Mouse (Mus musculus): ENCODE measurements around the gene Rasgef1c. TPM values are rescaled to one million over a fixed set of nuclear protein-coding genes. Genes with fewer than 3 reads are reported as not detected.

Rasgef1c gene
- polyA plus RNA-seq, 1 experiment from 2014 or later: 31.7 TPM

DNA sequence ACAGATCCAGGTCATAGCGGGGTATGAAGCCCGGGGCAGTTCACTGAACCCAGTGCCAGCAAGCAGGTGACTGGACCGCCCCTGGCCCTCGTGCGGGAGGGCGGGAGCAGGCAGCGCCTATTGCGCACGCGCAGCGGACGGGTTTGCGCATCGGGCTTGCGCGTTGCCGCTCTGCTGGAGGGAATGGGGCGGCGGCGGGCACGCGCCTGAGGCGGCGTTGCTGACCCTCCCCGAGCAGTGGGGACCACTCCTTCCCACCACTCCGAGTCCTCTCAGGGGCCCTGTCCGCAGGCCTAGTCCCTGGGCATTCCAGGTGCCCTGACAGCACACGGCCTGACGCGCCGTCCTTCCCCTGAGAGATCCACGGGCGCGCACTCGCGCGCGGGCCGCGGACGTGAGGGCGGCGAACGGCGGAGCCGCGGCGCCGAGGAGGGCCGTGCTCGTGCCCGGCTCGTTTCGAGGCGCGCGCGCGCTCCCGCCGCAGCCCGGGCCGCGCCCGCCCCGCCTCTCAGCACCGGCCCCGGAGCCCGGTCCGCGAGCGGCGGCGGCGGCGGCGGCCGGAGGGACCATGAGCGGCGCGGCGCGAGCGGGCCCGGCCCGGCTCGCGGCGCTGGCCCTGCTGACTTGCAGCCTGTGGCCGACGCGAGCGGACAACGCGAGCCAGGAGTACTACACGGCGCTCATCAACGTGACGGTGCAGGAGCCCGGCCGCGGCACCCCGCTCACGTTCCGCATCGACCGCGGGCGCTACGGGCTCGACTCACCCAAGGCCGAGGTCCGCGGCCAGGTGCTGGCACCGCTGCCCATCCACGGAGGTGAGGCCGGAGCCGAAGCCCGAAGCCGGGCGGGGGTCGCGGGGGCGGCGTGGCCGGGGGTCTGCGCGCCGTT lies 123.4 kb downstream of the Rasgef1c start, which contains the start of gene Rnf130:
Gene Rnf130 (plus strand): TSS at position 514 of the 888 bp plus-strand sequence.
- Histone ChIP-seq H3K27ac (peak within 1 kb of the TSS; percentile 98), H3K4me3 (replicated peaks; ENCODE audit: low read length) (peak within 1 kb of the TSS; percentile 68), H3K9me3 (ENCODE audit: control insufficient read depth, low read length) (no peaks in the 10 kb centered on the region), H3K4me2 (replicated peaks) (peak within 1 kb of the TSS; percentile 76), H3K36me3 (replicated peaks; ENCODE audit: control insufficient read depth, insufficient read depth) (no peaks in the 10 kb centered on the region), H3K9ac (peak within 1 kb of the TSS; percentile 96), H3K4me1 (replicated peaks; ENCODE audit: control insufficient read depth, insufficient read depth, low read length) (peaks cover 35% of the 10 kb centered on the region), H3K27me3 (ENCODE audit: control insufficient read depth, insufficient read depth, low read length) (no peaks in the 10 kb centered on the region)
- 1% methylated on average over 107 of the region's 129 CpGs for WGBS
- DNase-seq (ENCODE audit: low spot score): peak; percentile 98
- peak; percentile 88 for ATAC-seq (ENCODE audit: low FRiP score)

DNA sequence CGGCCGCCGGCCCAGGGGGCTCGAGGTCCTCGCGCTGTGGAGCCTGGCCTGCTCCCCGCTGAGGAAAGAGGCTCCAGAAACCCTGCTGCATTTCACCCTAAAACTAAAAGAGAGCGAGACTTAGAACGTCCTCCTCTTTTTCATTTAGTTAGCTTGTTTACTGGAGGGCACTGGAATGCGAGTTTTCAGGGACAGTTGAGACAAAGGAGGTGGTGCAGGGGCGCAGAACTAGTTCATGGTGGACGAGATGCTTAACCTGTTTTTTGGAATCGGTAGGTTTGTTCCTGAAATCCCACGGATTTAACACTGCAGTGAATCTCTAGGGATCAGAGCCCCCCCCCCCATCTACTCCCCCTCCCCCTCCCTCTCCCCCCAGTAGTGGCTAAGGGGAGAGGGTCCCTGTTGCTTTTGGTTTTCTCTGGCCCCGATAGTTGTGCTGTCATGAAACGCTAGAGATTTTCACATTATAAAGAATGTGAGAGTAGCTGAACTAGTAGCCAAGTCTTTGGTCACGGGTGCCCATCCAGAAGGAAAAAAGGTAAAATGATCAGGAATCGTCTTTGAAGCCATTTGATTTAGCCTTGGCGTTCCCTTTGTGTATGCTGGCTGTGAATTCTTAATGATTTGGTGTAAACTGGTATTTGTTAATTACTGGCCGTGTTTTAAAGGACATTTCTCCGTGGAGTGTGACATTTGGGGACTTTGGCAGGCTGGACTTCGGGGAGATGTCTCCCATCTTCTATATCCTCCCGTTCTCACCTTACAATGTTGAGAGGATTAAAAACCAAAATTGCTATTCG lies 124.3 kb downstream of the Rasgef1c start:
- peaks cover 35% of the 10 kb centered on the region for H3K4me1 ChIP-seq (replicated peaks; ENCODE audit: control insufficient read depth, insufficient read depth, low read length)

DNA sequence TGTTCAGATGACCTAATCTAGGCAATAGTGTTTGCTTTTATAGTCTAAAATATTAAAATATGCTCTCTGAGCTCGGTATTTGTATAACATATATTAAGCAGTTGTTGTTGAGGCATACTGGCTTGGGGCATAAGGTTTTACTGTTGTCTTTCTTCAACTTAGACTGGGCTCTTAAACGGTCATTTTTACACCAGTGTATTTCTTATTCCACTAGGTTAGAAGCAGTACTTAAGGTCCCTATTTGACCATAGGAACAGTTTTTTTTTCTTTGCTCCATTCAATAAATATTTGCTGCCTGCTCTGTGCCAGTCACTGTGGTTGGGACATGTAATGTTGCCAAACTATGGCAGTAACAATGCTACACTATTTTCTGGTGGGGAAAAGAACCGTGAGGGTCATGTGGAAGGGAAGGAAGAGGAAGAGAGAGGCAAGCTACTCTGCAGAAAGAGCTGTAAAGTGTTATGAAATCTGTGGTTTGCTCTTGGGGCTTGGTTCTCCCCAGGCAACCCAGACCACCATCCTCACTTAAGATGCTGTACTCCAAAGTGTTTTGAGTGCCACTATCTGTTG lies 125.0 kb downstream of the Rasgef1c start:
- peak overlapping the region; percentile 76 for H3K4me2 ChIP-seq (replicated peaks)
- no peaks in the 10 kb centered on the region for H3K36me3 ChIP-seq (replicated peaks; ENCODE audit: control insufficient read depth, insufficient read depth)
- peak overlapping the region; percentile 96 for H3K9ac ChIP-seq
- no peaks in the 10 kb centered on the region for H3K9me3 ChIP-seq (ENCODE audit: control insufficient read depth, low read length)
- peak overlapping the region; percentile 98; the same call in 1 of the 2 replicates for H3K27ac ChIP-seq
- DNase-seq (ENCODE audit: low spot score) (peak; percentile 33), ATAC-seq (ENCODE audit: low FRiP score) (no peak)
- peaks cover 39% of the 10 kb centered on the region for H3K4me1 ChIP-seq (replicated peaks; ENCODE audit: control insufficient read depth, insufficient read depth, low read length)
- H3K4me3 ChIP-seq (replicated peaks; ENCODE audit: low read length): peak overlapping the region; percentile 68
- 23% methylated on average over 3 of the region's 3 CpGs for WGBS
- H3K27me3 ChIP-seq (ENCODE audit: control insufficient read depth, insufficient read depth, low read length): no peaks in the 10 kb centered on the region

More for the DNA sequence above, 124.3 kb downstream of the Rasgef1c start:
- 4% methylated on average over 24 of the region's 24 CpGs for WGBS
- Histone ChIP-seq H3K4me3 (replicated peaks; ENCODE audit: low read length) (peak overlapping the region; percentile 68), H3K4me2 (replicated peaks) (peak overlapping the region; percentile 76), H3K9me3 (ENCODE audit: control insufficient read depth, low read length) (no peaks in the 10 kb centered on the region), H3K36me3 (replicated peaks; ENCODE audit: control insufficient read depth, insufficient read depth) (no peaks in the 10 kb centered on the region), H3K9ac (peak overlapping the region; percentile 96), H3K27me3 (ENCODE audit: control insufficient read depth, insufficient read depth, low read length) (no peaks in the 10 kb centered on the region), H3K27ac (peak overlapping the region; percentile 98)
- DNase-seq (ENCODE audit: low spot score) (peak; percentile 39), ATAC-seq (ENCODE audit: low FRiP score) (no peak)

DNA sequence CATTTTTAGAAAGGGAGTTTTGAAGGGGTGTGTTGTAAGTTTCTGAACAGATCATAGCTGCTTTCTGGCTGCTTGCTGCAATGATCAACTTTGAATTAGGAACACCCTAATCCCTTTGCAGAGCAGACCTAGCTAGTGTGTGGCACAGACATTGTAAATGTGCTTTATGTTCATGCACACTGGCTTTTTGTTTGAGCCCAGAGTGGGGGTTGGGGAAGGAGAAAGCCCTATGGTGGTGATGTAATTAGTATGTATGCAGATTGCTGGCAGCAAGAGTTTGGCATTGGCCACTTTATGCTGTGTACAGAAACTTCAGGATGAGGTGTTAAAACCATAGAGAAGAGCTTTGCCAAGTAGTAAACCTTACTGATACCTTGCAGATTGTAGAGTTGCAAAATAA lies 126.8 kb downstream of the Rasgef1c start:
- ATAC-seq (ENCODE audit: low FRiP score) (no peak), DNase-seq (ENCODE audit: low spot score) (no peak)
- H3K9ac ChIP-seq: 0 out of 2 replicates have a peak overlapping the region, but pooled peaks have one; percentile 5
- no peak overlapping the region for H3K4me3 ChIP-seq (replicated peaks; ENCODE audit: low read length)
- peaks cover 46% of the 10 kb centered on the region for H3K4me1 ChIP-seq (replicated peaks; ENCODE audit: control insufficient read depth, insufficient read depth, low read length)
- no peaks in the 10 kb centered on the region for H3K9me3 ChIP-seq (ENCODE audit: control insufficient read depth, low read length)
- peak overlapping the region; percentile 76 for H3K4me2 ChIP-seq (replicated peaks)
- no peak overlapping the region for H3K27ac ChIP-seq
- no peaks in the 10 kb centered on the region for H3K27me3 ChIP-seq (ENCODE audit: control insufficient read depth, insufficient read depth, low read length)
- H3K36me3 ChIP-seq (replicated peaks; ENCODE audit: control insufficient read depth, insufficient read depth): no peaks in the 10 kb centered on the region

Small RNA genes lying within 50 kb of the gene (microRNA-seq; reads per million reads assigned to microRNA genes)
- gene Gm23492: not detected

Other genes with a start within 250 kb of the Rasgef1c start
- not detected in 2 replicates for gene Scgb3a1, start 238.2 kb upstream of the Rasgef1c start, polyA plus RNA-seq (2014; fragmentation: Nextera tagmentation; extraction: Ambion mirVana)
- 40.1 and 42.1 TPM in 2 replicates for gene Cnot6, start 189.1 kb upstream of the Rasgef1c start, polyA plus RNA-seq (2014; fragmentation: Nextera tagmentation; extraction: Ambion mirVana)
- 4.9 and 6.0 TPM in 2 replicates for gene Gfpt2, start 107.7 kb upstream of the Rasgef1c start, polyA plus RNA-seq (2014; fragmentation: Nextera tagmentation; extraction: Ambion mirVana)
- 86.6 and 94.9 TPM in 2 replicates for gene Mapk9, start 55.1 kb upstream of the Rasgef1c start, polyA plus RNA-seq (2014; fragmentation: Nextera tagmentation; extraction: Ambion mirVana)
- 72.0 and 78.1 TPM in 2 replicates for gene Rnf130, start 123.5 kb downstream of the Rasgef1c start, polyA plus RNA-seq (2014; fragmentation: Nextera tagmentation; extraction: Ambion mirVana)
- gene Tbc1d9b, start 229.6 kb downstream of the Rasgef1c start, polyA plus RNA-seq (2014; fragmentation: Nextera tagmentation; extraction: Ambion mirVana): 35.7 and 38.2 TPM in 2 replicates

Data from hindbrain, embryonic 14.5 days (tissue).